Mouse (Mus musculus) hindlimb bud, embryonic 11.5 days (tissue): Measurements from ENCODE around the gene Tceanc.

ENCODE experiments used
- DNase-seq: peaks from one replicate; pipeline ENCODE4 v3.0.0-alpha.2; 2012; ENCODE audit warnings: low read depth, low spot score; ENCODE audit errors: extremely low spot score

Tceanc gene

GRCm38 (mm10) chrX:166495052-166495451 lies 23.3 kb downstream of the Tceanc start:
- no peak for DNase-seq

- DNase-seq: peak; percentile 33
These were observed 38.9 kb downstream of the Tceanc start, which contains the start of gene Rab9 for GRCm38 (mm10) chrX:166479365-166479983. Gene Rab9, minus strand, starts transcription at chrX:166479867.

GRCm38 (mm10) chrX:166478631-166479364 lies 39.6 kb downstream of the Tceanc start:
- no peak for DNase-seq

- DNase-seq: no peak
These were observed 41.0 kb downstream of the Tceanc start for GRCm38 (mm10) chrX:166477393-166477792.

GRCm38 (mm10) chrX:166472612-166473011 lies 45.8 kb downstream of the Tceanc start:
- DNase-seq: no peak

- DNase-seq: no peak
These were observed 50.0 kb downstream of the Tceanc start for GRCm38 (mm10) chrX:166468321-166468720.

GRCm38 (mm10) chrX:166455525-166455924 lies 62.8 kb downstream of the Tceanc start:
- no peak for DNase-seq

GRCm38 (mm10) chrX:166454331-166454730 lies 64.0 kb downstream of the Tceanc start:
- DNase-seq: no peak

GRCm38 (mm10) chrX:166453532-166453931 lies 64.8 kb downstream of the Tceanc start:
- DNase-seq: no peak
